Mouse (Mus musculus) heart, embryonic 12.5 days (tissue): ENCODE measurements around the gene Cdh5. TPM values are rescaled to one million over a fixed set of nuclear protein-coding genes. Genes with fewer than 3 reads are reported as not detected.
A peak's percentile ranks its signal among the peaks of the same experiment; 100 is the strongest.

ENCODE experiments used
- ATAC-seq: fragments of 200-750 bp; cut with Nextera tagmentation; 2 replicates; pipeline ENCODE4 v1.8.0; 2017; ENCODE audit warnings: moderate TSS enrichment, moderate library complexity; ENCODE audit not compliant: insufficient number of reproducible peaks, low FRiP score
- H3K27ac ChIP-seq: fragments of 300-500 bp; sonication (generic); 2 replicates; pipeline ENCODE4 v1.5.1; 2016; ENCODE audit warnings: mild to moderate bottlenecking, moderate library complexity; ENCODE audit not compliant: poor library complexity, severe bottlenecking
- H3K27me3 ChIP-seq: fragments of 300-500 bp; sonication (generic); replicated peaks from 2 replicates; pipeline ENCODE4 v1.6.1; 2016; ENCODE audit warnings: mild to moderate bottlenecking, moderate library complexity
- H3K36me3 ChIP-seq: fragments of 300-500 bp; sonication (generic); 2 replicates; pipeline ENCODE4 v1.6.1; 2016; ENCODE audit warnings: mild to moderate bottlenecking, moderate library complexity
- H3K4me1 ChIP-seq: fragments of 300-500 bp; sonication (generic); replicated peaks from 2 replicates; pipeline ENCODE4 v1.6.1; 2016; ENCODE audit warnings: mild to moderate bottlenecking
- H3K4me2 ChIP-seq: fragments of 300-500 bp; sonication (generic); 2 replicates; pipeline ENCODE4 v1.6.1; 2016; ENCODE audit warnings: mild to moderate bottlenecking, moderate library complexity
- H3K4me3 ChIP-seq: fragments of 300-500 bp; sonication (generic); 2 replicates; pipeline ENCODE4 v1.5.1; 2016; ENCODE audit warnings: mild to moderate bottlenecking
- H3K9ac ChIP-seq: fragments of 300-500 bp; sonication (generic); 2 replicates; pipeline ENCODE4 v1.6.1; 2016; ENCODE audit warnings: mild to moderate bottlenecking, moderate library complexity
- H3K9me3 ChIP-seq: fragments of 300-500 bp; sonication (generic); replicated peaks from 2 replicates; pipeline ENCODE4 v1.6.1; 2016; ENCODE audit warnings: mild to moderate bottlenecking, moderate library complexity
- WGBS: fragments of 180-500 bp; shearing (Covaris S2); methylation state at CpG from one replicate; pipeline ENCODE4 v1.1.7; 2016; 5-methylcytosine and 5-hydroxymethylcytosine counted together
- polyA plus RNA-seq: library from polyadenylated mRNA; unstranded; fragments of >200 nt; fragmentation: Nextera tagmentation; extraction: Ambion mirVana; gene quantifications from 2 replicates; pipeline ENCODE4 v1.2.1, GENCODE M21; 2016

Gene Cdh5
- polyA plus RNA-seq, 1 experiment from 2014 or later, result 47.6 TPM

- Histone ChIP-seq H3K4me1 (peaks cover 16% of the 10 kb centered on the region), H3K4me2 (peak overlapping the region; percentile 94), H3K9me3 (no peaks in the 10 kb centered on the region), H3K9ac (peak overlapping the region; percentile 71), H3K27ac (no peak overlapping the region), H3K36me3 (no peaks in the 10 kb centered on the region), H3K27me3 (peaks cover 58% of the 10 kb centered on the region), H3K4me3 (peak overlapping the region; percentile 62)
- ATAC-seq, result no peak
- 5% methylated on average over 32 of the region's 32 CpGs for WGBS
Observed at GRCm38 (mm10) chr8:104171050-104171620, 69.7 kb downstream of the Cdh5 start.

- Histone ChIP-seq H3K27ac (no peak overlapping the region), H3K9me3 (no peaks in the 10 kb centered on the region), H3K4me2 (no peak overlapping the region), H3K27me3 (peaks cover 58% of the 10 kb centered on the region), H3K4me3 (no peak overlapping the region), H3K36me3 (no peaks in the 10 kb centered on the region), H3K4me1 (peaks cover 19% of the 10 kb centered on the region), H3K9ac (no peak overlapping the region)
- ATAC-seq, result no peak
- 81% methylated on average over 6 of the region's 6 CpGs for WGBS
Observed at GRCm38 (mm10) chr8:104172420-104172819, 71.0 kb downstream of the Cdh5 start.

- 39% methylated on average over 8 of the region's 8 CpGs for WGBS
- ATAC-seq, result no peak
Observed at GRCm38 (mm10) chr8:104175848-104176527, 74.6 kb downstream of the Cdh5 start.

GRCm38 (mm10) chr8:104177054-104177453, 75.6 kb downstream of the Cdh5 start:
- 75% methylated on average over 4 of the region's 4 CpGs for WGBS

More at GRCm38 (mm10) chr8:104175848-104176527, 74.6 kb downstream of the Cdh5 start:
- no peak overlapping the region for H3K4me3 ChIP-seq
- peaks cover 34% of the 10 kb centered on the region for H3K27me3 ChIP-seq
- no peaks in the 10 kb centered on the region for H3K9me3 ChIP-seq
- H3K9ac ChIP-seq, result no peak overlapping the region
- peaks cover 11% of the 10 kb centered on the region for H3K4me1 ChIP-seq
- H3K36me3 ChIP-seq, result no peaks in the 10 kb centered on the region
- H3K27ac ChIP-seq, result no peak overlapping the region
- H3K4me2 ChIP-seq, result no peak overlapping the region

GRCm38 (mm10) chr8:104184905-104185304, 83.5 kb downstream of the Cdh5 start:
- Histone ChIP-seq H3K4me1 (no peaks in the 10 kb centered on the region; the same call in 1 of the 2 replicates), H3K27ac (no peak overlapping the region), H3K36me3 (no peaks in the 10 kb centered on the region), H3K9ac (no peak overlapping the region), H3K9me3 (no peaks in the 10 kb centered on the region), H3K27me3 (no peaks in the 10 kb centered on the region), H3K4me3 (no peak overlapping the region), H3K4me2 (no peak overlapping the region)
- no peak for ATAC-seq
- WGBS, result 26% methylated on average over 6 of the region's 6 CpGs

More at GRCm38 (mm10) chr8:104177054-104177453, 75.6 kb downstream of the Cdh5 start:
- H3K4me1 ChIP-seq, result peaks cover 8% of the 10 kb centered on the region
- peaks cover 24% of the 10 kb centered on the region for H3K27me3 ChIP-seq
- no peak for ATAC-seq
- H3K4me2 ChIP-seq, result no peak overlapping the region
- H3K27ac ChIP-seq, result no peak overlapping the region
- H3K4me3 ChIP-seq, result no peak overlapping the region
- H3K9ac ChIP-seq, result no peak overlapping the region
- no peaks in the 10 kb centered on the region for H3K9me3 ChIP-seq
- no peaks in the 10 kb centered on the region for H3K36me3 ChIP-seq

- Histone ChIP-seq H3K27ac (no peak overlapping the region), H3K27me3 (no peaks in the 10 kb centered on the region), H3K36me3 (no peaks in the 10 kb centered on the region), H3K9ac (no peak overlapping the region), H3K9me3 (no peaks in the 10 kb centered on the region), H3K4me3 (no peak overlapping the region), H3K4me1 (peaks cover 7% of the 10 kb centered on the region), H3K4me2 (no peak overlapping the region)
- WGBS, result 70% methylated on average over 4 of the region's 4 CpGs
- no peak for ATAC-seq
Observed at GRCm38 (mm10) chr8:104186827-104187226, 85.4 kb downstream of the Cdh5 start.

- H3K9me3 ChIP-seq, result no peaks in the 10 kb centered on the region
- H3K9ac ChIP-seq, result no peak overlapping the region
- H3K4me3 ChIP-seq, result no peak overlapping the region
- 85% methylated on average over 6 of the region's 6 CpGs for WGBS
- no peak overlapping the region for H3K4me2 ChIP-seq
- ATAC-seq, result no peak
- H3K4me1 ChIP-seq, result peaks cover 7% of the 10 kb centered on the region
- H3K36me3 ChIP-seq, result no peaks in the 10 kb centered on the region
- no peak overlapping the region for H3K27ac ChIP-seq
- H3K27me3 ChIP-seq, result no peaks in the 10 kb centered on the region
Observed at GRCm38 (mm10) chr8:104187622-104188021, 86.2 kb downstream of the Cdh5 start.

GRCm38 (mm10) chr8:104188459-104188858, 87.0 kb downstream of the Cdh5 start:
- no peaks in the 10 kb centered on the region for H3K36me3 ChIP-seq

GRCm38 (mm10) chr8:104190777-104191468, 89.5 kb downstream of the Cdh5 start:
- Histone ChIP-seq H3K4me2 (no peak overlapping the region), H3K9ac (no peak overlapping the region), H3K36me3 (no peaks in the 10 kb centered on the region), H3K27me3 (no peaks in the 10 kb centered on the region), H3K27ac (no peak overlapping the region), H3K4me3 (no peak overlapping the region), H3K4me1 (peaks cover 7% of the 10 kb centered on the region), H3K9me3 (0 out of 2 replicates have a peak, but pooled peaks cover 3% of the 10 kb centered on the region)
- WGBS, result 66% methylated on average over 6 of the region's 6 CpGs
- no peak for ATAC-seq

More at GRCm38 (mm10) chr8:104188459-104188858, 87.0 kb downstream of the Cdh5 start:
- Histone ChIP-seq H3K4me2 (no peak overlapping the region), H3K4me1 (peaks cover 7% of the 10 kb centered on the region), H3K27me3 (no peaks in the 10 kb centered on the region), H3K4me3 (no peak overlapping the region), H3K27ac (no peak overlapping the region), H3K9me3 (0 out of 2 replicates have a peak, but pooled peaks cover 2% of the 10 kb centered on the region), H3K9ac (no peak overlapping the region)
- no peak for ATAC-seq
- WGBS, result 51% methylated on average over 5 of the region's 5 CpGs

GRCm38 (mm10) chr8:104191496-104191895, 90.1 kb downstream of the Cdh5 start:
- Histone ChIP-seq H3K9me3 (peaks cover 9% of the 10 kb centered on the region; the same call in 1 of the 2 replicates), H3K36me3 (no peaks in the 10 kb centered on the region), H3K4me3 (no peak overlapping the region), H3K27ac (no peak overlapping the region), H3K4me2 (peak overlapping the region; percentile 40), H3K27me3 (no peaks in the 10 kb centered on the region), H3K9ac (no peak overlapping the region), H3K4me1 (peaks cover 7% of the 10 kb centered on the region)
- peak; percentile 74; the same call in 1 of the 2 replicates for ATAC-seq
- 28% methylated on average over 11 of the region's 11 CpGs for WGBS
